Mouse (Mus musculus): ENCODE results near the gene Gm14548. TPM values are rescaled to one million over a fixed set of nuclear protein-coding genes. Genes with fewer than 3 reads are reported as not detected.
"Not testable (repeated sequence)": the region's sequence is repeated elsewhere in the genome, so short reads cannot be mapped to it uniquely, and the experiment has no call there.

Gm14548 gene
- polyA plus RNA-seq, 1 experiment from 2014 or later: not detected

DNA sequence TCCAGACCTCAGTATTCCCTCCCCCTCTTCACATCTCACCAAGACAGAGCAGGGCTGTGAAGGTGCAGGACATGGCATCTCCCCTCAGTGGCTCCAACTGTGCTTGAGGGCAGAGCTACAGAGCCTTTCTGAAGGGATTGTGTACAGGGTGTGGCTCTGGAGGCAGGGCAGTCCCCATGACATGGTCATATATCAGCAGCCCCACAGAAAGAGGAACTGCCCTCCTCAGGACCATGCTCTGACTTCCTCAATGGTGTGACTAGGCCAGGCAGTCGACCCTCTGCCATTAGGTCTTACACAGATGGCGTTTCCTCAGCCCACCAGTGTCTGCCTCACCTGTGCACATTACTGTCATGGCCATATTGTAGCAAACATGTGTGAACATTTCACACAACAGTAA, 53.0 kb downstream of the Gm14548 start, which contains the start of gene Pira2:
Gene Pira2, minus strand, starts transcription at position 101 of the 400 bp plus-strand sequence.
- not testable (repeated sequence) for H3K4me3 ChIP-seq (ENCODE audit: low read depth, low read length); H3K4me1 ChIP-seq (ENCODE audit: control insufficient read depth, insufficient read depth, low read length); DNase-seq (ENCODE audit: low spot score); H3K27ac ChIP-seq (replicated peaks; ENCODE audit: low read depth, low read length); H3K27me3 ChIP-seq (ENCODE audit: control insufficient read depth, insufficient read depth, low read length); H3K9ac ChIP-seq (ENCODE audit: low read length); H3K4me2 ChIP-seq (ENCODE audit: low read depth, severe bottlenecking); H3K9me3 ChIP-seq (ENCODE audit: control insufficient read depth, low read length); ATAC-seq (ENCODE audit: insufficient number of reproducible peaks, low FRiP score, low TSS enrichment, low read depth); H3K36me3 ChIP-seq (ENCODE audit: control insufficient read depth, insufficient read depth, low read length)
- no CpG with 5 or more reads among the region's 2 CpGs for WGBS

GRCm38 (mm10) chr7:3837854-3838253, 60.1 kb downstream of the Gm14548 start:
- ATAC-seq (ENCODE audit: insufficient number of reproducible peaks, low FRiP score, low TSS enrichment, low read depth); H3K27ac ChIP-seq (replicated peaks; ENCODE audit: low read depth, low read length); H3K4me1 ChIP-seq (ENCODE audit: control insufficient read depth, insufficient read depth, low read length); H3K36me3 ChIP-seq (ENCODE audit: control insufficient read depth, insufficient read depth, low read length); H3K4me2 ChIP-seq (ENCODE audit: low read depth, severe bottlenecking); H3K4me3 ChIP-seq (ENCODE audit: low read depth, low read length); DNase-seq (ENCODE audit: low spot score); H3K27me3 ChIP-seq (ENCODE audit: control insufficient read depth, insufficient read depth, low read length); H3K9ac ChIP-seq (ENCODE audit: low read length); H3K9me3 ChIP-seq (ENCODE audit: control insufficient read depth, low read length): not testable (repeated sequence)
- no CpG with 5 or more reads among the region's 1 CpGs for WGBS

Other genes starting within 250 kb of the Gm14548 start
- gene Leng1, start 232.3 kb downstream of the Gm14548 start, polyA plus RNA-seq (2014; fragmentation: Nextera tagmentation; extraction: Ambion mirVana): 13.8 and 14.6 TPM in 2 replicates
- gene Tmc4, start 220.6 kb downstream of the Gm14548 start, polyA plus RNA-seq (2014; fragmentation: Nextera tagmentation; extraction: Ambion mirVana): 3.6 and 4.2 TPM in 2 replicates
- 289 TPM in 2 replicates for gene Tsen34, start 205.3 kb downstream of the Gm14548 start, polyA plus RNA-seq (2014; fragmentation: Nextera tagmentation; extraction: Ambion mirVana)
- gene Mboat7, start 204.6 kb downstream of the Gm14548 start, polyA plus RNA-seq (2014; fragmentation: Nextera tagmentation; extraction: Ambion mirVana): 36.7 and 41.2 TPM in 2 replicates
- 1,472 and 1,559 TPM in 2 replicates for gene Rps9, start 194.1 kb downstream of the Gm14548 start, polyA plus RNA-seq (2014; fragmentation: Nextera tagmentation; extraction: Ambion mirVana)
- 0.13 TPM in 1 of 2 replicates, not detected in the other for gene Pirb, start 177.7 kb downstream of the Gm14548 start, polyA plus RNA-seq (2014; fragmentation: Nextera tagmentation; extraction: Ambion mirVana)
- gene Gm15448, start 72.4 kb downstream of the Gm14548 start, polyA plus RNA-seq (2014; fragmentation: Nextera tagmentation; extraction: Ambion mirVana): not detected in 2 replicates
- gene Pira2, start 53.1 kb downstream of the Gm14548 start, polyA plus RNA-seq (2014; fragmentation: Nextera tagmentation; extraction: Ambion mirVana): 0.11 and 0.23 TPM in 2 replicates
- 0.13 TPM in 1 of 2 replicates, not detected in the other for gene Lilra6, start 17.4 kb upstream of the Gm14548 start, polyA plus RNA-seq (2014; fragmentation: Nextera tagmentation; extraction: Ambion mirVana)
- 0.18 and 0.55 TPM in 2 replicates for gene Lair1, start 165.1 kb upstream of the Gm14548 start, polyA plus RNA-seq (2014; fragmentation: Nextera tagmentation; extraction: Ambion mirVana)
- gene Ttyh1, start 221.3 kb upstream of the Gm14548 start, polyA plus RNA-seq (2014; fragmentation: Nextera tagmentation; extraction: Ambion mirVana): 1.4 and 1.5 TPM in 2 replicates
- 47.6 and 49.7 TPM in 2 replicates for gene Leng8, start 238.9 kb upstream of the Gm14548 start, polyA plus RNA-seq (2014; fragmentation: Nextera tagmentation; extraction: Ambion mirVana)

Data from limb, embryonic 11.5 days (tissue).